Mouse (Mus musculus) stomach, embryonic 16.5 days (tissue): Measurements from ENCODE around the gene Acot2. TPM values are rescaled to one million over a fixed set of nuclear protein-coding genes. Genes with fewer than 3 reads are reported as not detected.
"Not testable (repeated sequence)": the region's sequence is repeated elsewhere in the genome, so short reads cannot be mapped to it uniquely, and the experiment has no call there.

Source experiments
- ATAC-seq: fragments of 200-750 bp; cut with Nextera tagmentation; 2 replicates; pipeline ENCODE4 v1.8.0; 2017; ENCODE audit warnings: moderate number of reproducible peaks, moderate TSS enrichment; ENCODE audit not compliant: insufficient read depth, low FRiP score
- H3K27ac ChIP-seq: fragments of 300-500 bp; sonication (generic); 2 replicates; pipeline ENCODE4 v1.5.1; 2014; ENCODE audit warnings: low read length
- H3K27me3 ChIP-seq: fragments of 300-500 bp; sonication (generic); 2 replicates; pipeline ENCODE4 v1.6.1; 2014; ENCODE audit warnings: low read length, control low read depth, mixed read lengths; ENCODE audit not compliant: control insufficient read depth, insufficient read depth
- H3K36me3 ChIP-seq: fragments of 300-500 bp; sonication (generic); 2 replicates; pipeline ENCODE4 v1.6.1; 2014; ENCODE audit warnings: low read length; ENCODE audit not compliant: control insufficient read depth, insufficient read depth
- H3K4me1 ChIP-seq: fragments of 300-500 bp; sonication (generic); 2 replicates; pipeline ENCODE4 v1.6.1; 2014; ENCODE audit warnings: low read length, control low read depth, mixed read lengths; ENCODE audit not compliant: control insufficient read depth, insufficient read depth
- H3K4me2 ChIP-seq: fragments of 300-500 bp; sonication (generic); 2 replicates; pipeline ENCODE4 v1.6.1; 2014; ENCODE audit warnings: low read depth, low read length, mixed read lengths
- H3K4me3 ChIP-seq: fragments of 300-500 bp; sonication (generic); replicated peaks from 2 replicates; pipeline ENCODE4 v1.5.1; 2014; ENCODE audit warnings: mild to moderate bottlenecking, low read length
- H3K9ac ChIP-seq: fragments of 300-500 bp; sonication (generic); 2 replicates; pipeline ENCODE4 v1.6.1; 2014; ENCODE audit warnings: low read length
- H3K9me3 ChIP-seq: fragments of 300-500 bp; sonication (generic); replicated peaks from 2 replicates; pipeline ENCODE4 v1.6.1; 2016; ENCODE audit warnings: low read length, control low read depth; ENCODE audit not compliant: control insufficient read depth
- WGBS: fragments of 180-500 bp; shearing (Covaris S2); extraction: QIAGEN DNeasy Blood & Tissue Kit; methylation state at CpG from one replicate; pipeline ENCODE4 v1.1.7; 2014; 5-methylcytosine and 5-hydroxymethylcytosine counted together
- polyA plus RNA-seq: library from polyadenylated mRNA; unstranded; fragments of >200 nt; fragmentation: Nextera tagmentation; extraction: Ambion mirVana; gene quantifications from 2 replicates; pipeline ENCODE4 v1.2.1, GENCODE M21; 2015

The Acot2 gene
- polyA plus RNA-seq, 1 experiment from 2014 or later, result 23.7 TPM

GRCm38 (mm10) chr12:84038691-84039111, 51.0 kb downstream of the Acot2 start, which contains the start of gene Gm49366:
TSS of gene Gm49366 (plus strand) at chr12:84038935.
- peak within 1 kb of the TSS; percentile 73 for H3K9ac ChIP-seq
- H3K36me3 ChIP-seq, H3K4me1 ChIP-seq, H3K27ac ChIP-seq, H3K27me3 ChIP-seq, H3K9me3 ChIP-seq: not testable (repeated sequence)
- H3K4me3 ChIP-seq, result peak within 1 kb of the TSS; percentile 50
- 6% methylated on average over 39 of the region's 39 CpGs for WGBS
- H3K4me2 ChIP-seq, result peak within 1 kb of the TSS; percentile 65
- ATAC-seq, result peak; percentile 71; the same call in 1 of the 2 replicates

GRCm38 (mm10) chr12:84042248-84042647, 54.6 kb downstream of the Acot2 start:
- H3K9me3 ChIP-seq, result no peaks in the 10 kb centered on the region
- H3K4me1 ChIP-seq, result no peaks in the 10 kb centered on the region
- no peaks in the 10 kb centered on the region for H3K27me3 ChIP-seq
- no peak overlapping the region for H3K4me2 ChIP-seq
- no peak overlapping the region for H3K9ac ChIP-seq
- H3K27ac ChIP-seq, result no peak overlapping the region
- ATAC-seq, result no peak
- H3K4me3 ChIP-seq, result no peak overlapping the region
- WGBS, result 71% methylated on average over 5 of the region's 5 CpGs
- H3K36me3 ChIP-seq, result no peaks in the 10 kb centered on the region

Other genes with a start within 250 kb of the Acot2 start
- gene Papln, start 224.2 kb upstream of the Acot2 start, polyA plus RNA-seq, result 4.3 and 4.9 TPM in 2 replicates
- 37.6 and 41.3 TPM in 2 replicates for gene Numb, start 65.9 kb upstream of the Acot2 start, polyA plus RNA-seq
- 4.8 and 5.8 TPM in 2 replicates for gene Riox1, start 37.3 kb upstream of the Acot2 start, polyA plus RNA-seq
- 0.05 and 0.10 TPM in 2 replicates for gene Heatr4, start 3.0 kb upstream of the Acot2 start, polyA plus RNA-seq
- gene Acot1, start 21.6 kb downstream of the Acot2 start, polyA plus RNA-seq, result 37.4 and 48.4 TPM in 2 replicates
- gene Acot4, start 50.5 kb downstream of the Acot2 start, polyA plus RNA-seq, result 1.7 and 2.2 TPM in 2 replicates
- gene Gm49366, start 51.1 kb downstream of the Acot2 start, polyA plus RNA-seq, result not detected in 2 replicates
- gene Acot3, start 64.3 kb downstream of the Acot2 start, polyA plus RNA-seq, result 0.46 and 1.4 TPM in 2 replicates
- not detected in 2 replicates for gene Acot5, start 81.5 kb downstream of the Acot2 start, polyA plus RNA-seq
- gene Acot6, start 112.8 kb downstream of the Acot2 start, polyA plus RNA-seq, result 1.3 and 1.4 TPM in 2 replicates
- gene Dnal1, start 126.5 kb downstream of the Acot2 start, polyA plus RNA-seq, result 2.8 and 3.4 TPM in 2 replicates
- 0.70 and 0.71 TPM in 2 replicates for gene Pnma1, start 160.6 kb downstream of the Acot2 start, polyA plus RNA-seq
- 8.7 and 9.4 TPM in 2 replicates for gene Elmsan1, start 231.0 kb downstream of the Acot2 start, polyA plus RNA-seq